Mouse (Mus musculus) lung, postnatal 0 days (tissue): ENCODE results near the gene Smg1.

Source experiments
- CTCF ChIP-seq: IDR thresholded peaks from 2 replicates; pipeline ENCODE4 v1.5.1; 2016; ENCODE audit warnings: antibody characterized with exemption, mild to moderate bottlenecking
- EP300 ChIP-seq: IDR thresholded peaks from 2 replicates; pipeline ENCODE4 v1.6.1; 2016; ENCODE audit warnings: antibody characterized with exemption, mild to moderate bottlenecking, control low read depth

DNA sequence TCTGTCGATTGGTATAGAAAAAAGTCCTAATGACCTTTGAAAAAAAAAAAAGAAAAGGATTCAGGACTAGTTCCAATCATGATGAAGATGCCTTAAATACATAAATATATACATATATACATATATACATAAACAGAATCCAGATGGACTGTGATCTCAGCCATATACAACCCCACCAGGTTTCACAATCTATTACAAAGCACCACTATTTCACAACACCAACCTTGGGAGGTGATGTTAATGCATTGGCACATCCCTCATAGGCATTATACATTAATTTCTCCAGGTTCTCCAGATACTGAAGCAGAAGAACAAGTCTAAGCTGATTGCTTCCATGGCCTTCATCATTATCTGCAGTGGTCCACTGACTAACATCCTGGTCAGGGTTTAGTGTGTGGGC is 58.9 kb downstream of the Smg1 start:
- TF ChIP-seq CTCF (no peak), EP300 (no peak)
